Comparison of ENCODE assay signal across 16 mouse cellular contexts in genomic region chr3:150416447-150416846, GRCm38 (mm10).
"Had no signal": no experiment of that assay in that cellular context is flagged by ENCODE, and none has a peak within 500 bp of the region (broad histone marks: within the 10 kb centered on the region; RNA-seq: fewer than 3 reads in every experiment).

No protein-coding gene starts in this region.

- H3K27me3 ChIP-seq: lung, embryonic 15.5 days; midbrain, embryonic 13.5 days; midbrain, embryonic 15.5 days; neural tube, embryonic 12.5 days; stomach, embryonic 15.5 days had no signal

- H3K36me3 ChIP-seq: lung, embryonic 15.5 days; midbrain, embryonic 13.5 days; midbrain, embryonic 15.5 days; neural tube, embryonic 12.5 days; stomach, embryonic 15.5 days had no signal

- H3K4me1 ChIP-seq: lung, embryonic 15.5 days; midbrain, embryonic 13.5 days; midbrain, embryonic 15.5 days; neural tube, embryonic 12.5 days; stomach, embryonic 15.5 days had no signal

- H3K4me3 ChIP-seq: lung, embryonic 15.5 days; midbrain, embryonic 13.5 days; midbrain, embryonic 15.5 days; neural tube, embryonic 12.5 days; stomach, embryonic 15.5 days had no signal

- H3K9me3 ChIP-seq: lung, embryonic 15.5 days; midbrain, embryonic 13.5 days; midbrain, embryonic 15.5 days; neural tube, embryonic 12.5 days; stomach, embryonic 15.5 days had no signal

- H3K4me2 ChIP-seq: lung, embryonic 15.5 days; midbrain, embryonic 11.5 days; midbrain, embryonic 13.5 days; midbrain, embryonic 15.5 days; neural tube, embryonic 12.5 days; stomach, embryonic 15.5 days had no signal

- H3K9ac ChIP-seq: liver, postnatal 0 days; lung, embryonic 15.5 days; midbrain, embryonic 13.5 days; midbrain, embryonic 15.5 days; neural tube, embryonic 12.5 days; stomach, embryonic 15.5 days had no signal

- H3K27ac ChIP-seq: lung, embryonic 15.5 days; macrophage; midbrain, embryonic 13.5 days; midbrain, embryonic 15.5 days; neural tube, embryonic 12.5 days; stomach, embryonic 15.5 days; stomach, postnatal 0 days had no signal

- DNase-seq: liver, postnatal 0 days; lung, adult 2 months; lung, postnatal 14 days; lung, postnatal 36 days; right cerebral cortex, postnatal 14 days; thymus, adult 2 months; thymus, postnatal 36 days had no signal

- ATAC-seq: liver, postnatal 0 days; lung, postnatal 0 days; midbrain, embryonic 13.5 days; midbrain, embryonic 15.5 days had no signal
